Mouse (Mus musculus): ENCODE results near the gene Tmem38a. TPM values are rescaled to one million over a fixed set of nuclear protein-coding genes. Genes with fewer than 3 reads are reported as not detected.

The Tmem38a gene
- 22.0 and 23.1 TPM in 2 replicates for polyA plus RNA-seq (2015; fragmentation: Nextera tagmentation; extraction: Ambion mirVana)

DNA sequence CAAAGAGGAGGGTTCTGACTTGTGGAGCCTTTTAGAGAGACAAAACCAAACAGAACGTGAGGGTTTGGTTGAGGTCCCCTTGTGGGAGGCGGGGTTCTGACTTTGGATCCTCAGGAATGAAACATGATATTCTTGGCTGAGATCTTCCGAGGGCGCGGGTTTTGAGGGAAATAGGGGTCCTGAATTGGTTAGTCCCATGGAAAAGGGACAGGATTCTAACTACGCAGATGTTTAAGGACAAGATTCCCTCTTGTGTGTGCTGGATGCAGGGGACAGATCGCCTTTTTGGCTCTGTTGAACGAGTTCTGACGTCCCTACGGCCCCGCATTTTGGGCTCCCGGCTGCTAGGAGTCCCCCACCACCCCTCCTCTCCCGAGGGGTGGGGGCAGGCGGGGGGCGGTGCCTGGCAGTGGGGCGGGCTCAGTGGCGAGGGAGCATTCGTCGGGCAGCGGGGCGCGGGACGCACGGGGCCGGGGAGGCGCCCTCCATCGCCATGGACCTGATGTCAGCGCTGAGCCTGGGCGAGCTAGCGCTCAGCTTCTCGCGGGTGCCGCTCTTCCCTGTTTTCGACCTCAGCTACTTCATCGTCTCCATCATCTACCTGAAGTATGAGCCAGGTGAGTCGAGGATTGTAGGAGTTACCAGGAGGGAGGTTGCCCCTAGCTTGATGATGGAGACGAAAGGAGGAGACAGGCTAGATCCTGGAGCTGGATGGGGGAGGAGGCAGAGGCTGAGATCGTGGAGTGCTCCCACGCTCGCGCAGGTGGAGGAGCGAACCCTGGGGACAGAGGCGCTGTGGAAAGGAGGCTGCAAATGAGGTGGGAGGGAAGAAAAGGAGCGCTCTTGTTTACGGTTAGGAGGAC lies at the start of gene Tmem38a:
Tmem38a (plus strand) TSS at position 445 of the 863 bp plus-strand sequence.
- H3K36me3 ChIP-seq: peaks cover 29% of the 10 kb centered on the region
- peak within 1 kb of the TSS; percentile 99 for H3K27ac ChIP-seq
- under 1% methylated on average over 43 of the region's 45 CpGs for WGBS
- no peaks in the 10 kb centered on the region for H3K27me3 ChIP-seq
- peak within 1 kb of the TSS; percentile 93 for H3K4me2 ChIP-seq
- peak within 1 kb of the TSS; percentile 68 for H3K4me3 ChIP-seq (replicated peaks)
- H3K9me3 ChIP-seq (replicated peaks): no peaks in the 10 kb centered on the region
- H3K4me1 ChIP-seq: peaks cover 37% of the 10 kb centered on the region
- peak; percentile 40 for ATAC-seq (replicated peaks; ENCODE audit: low FRiP score)
- peak within 1 kb of the TSS; percentile 65 for H3K9ac ChIP-seq

DNA sequence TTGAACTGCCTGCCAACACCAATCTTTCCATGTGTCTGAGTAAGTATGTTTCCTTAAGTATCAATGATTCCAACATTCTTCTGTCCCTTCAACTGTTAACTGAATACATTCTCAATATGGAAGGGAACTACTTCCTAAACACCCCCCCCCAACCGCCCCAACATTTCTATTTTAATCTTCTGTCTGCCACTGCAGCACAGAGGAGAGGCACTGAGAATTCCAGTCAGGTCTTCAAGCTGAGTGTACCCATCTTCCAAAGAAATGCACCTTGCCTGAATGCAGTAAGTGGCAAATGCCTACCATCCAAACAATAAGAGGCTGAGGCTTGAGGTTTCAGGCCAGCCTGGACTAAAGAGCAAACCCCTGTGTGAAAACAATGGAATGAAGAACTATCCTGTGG lies 39.8 kb upstream of the Tmem38a start:
- Histone ChIP-seq H3K4me1 (no peaks in the 10 kb centered on the region), H3K4me2 (no peak overlapping the region), H3K9ac (no peak overlapping the region), H3K4me3 (replicated peaks) (no peak overlapping the region), H3K9me3 (replicated peaks) (no peaks in the 10 kb centered on the region), H3K27me3 (no peaks in the 10 kb centered on the region), H3K36me3 (0 out of 2 replicates have a peak, but pooled peaks cover under 1% of the 10 kb centered on the region), H3K27ac (no peak overlapping the region)
- ATAC-seq (replicated peaks; ENCODE audit: low FRiP score): no peak
- 92% methylated on average over 1 of the region's 1 CpGs for WGBS

DNA sequence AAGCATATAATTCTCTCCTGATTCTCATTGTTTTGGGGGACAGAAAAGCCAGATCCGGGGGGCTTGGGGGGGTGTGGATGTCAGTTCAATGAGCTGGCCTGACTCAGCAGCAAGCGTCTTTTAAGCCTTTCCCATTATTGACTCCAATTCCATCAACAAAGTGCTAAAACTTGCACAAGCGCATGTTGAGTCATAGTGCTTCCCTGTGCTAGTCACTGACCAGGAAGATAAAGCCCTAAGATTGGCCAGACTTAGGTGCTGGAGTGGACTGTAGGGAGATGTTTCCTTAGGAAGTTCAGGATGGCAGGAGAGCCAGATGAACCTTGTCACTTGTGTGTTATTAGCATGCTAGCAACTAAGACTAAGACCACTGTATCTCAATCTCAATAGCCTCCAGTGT lies 37.0 kb upstream of the Tmem38a start:
- no peaks in the 10 kb centered on the region for H3K9me3 ChIP-seq (replicated peaks)
- no peak overlapping the region for H3K4me3 ChIP-seq (replicated peaks)
- H3K27me3 ChIP-seq: no peaks in the 10 kb centered on the region
- no peaks in the 10 kb centered on the region for H3K36me3 ChIP-seq
- H3K9ac ChIP-seq: no peak overlapping the region
- no peak for ATAC-seq (replicated peaks; ENCODE audit: low FRiP score)
- H3K4me2 ChIP-seq: no peak overlapping the region
- no peaks in the 10 kb centered on the region for H3K4me1 ChIP-seq
- H3K27ac ChIP-seq: no peak overlapping the region
- WGBS: 95% methylated on average over 3 of the region's 3 CpGs

- no peak for ATAC-seq (replicated peaks; ENCODE audit: low FRiP score)
- H3K27me3 ChIP-seq: no peaks in the 10 kb centered on the region
- H3K27ac ChIP-seq: no peak overlapping the region
- H3K4me3 ChIP-seq (replicated peaks): no peak overlapping the region
- H3K4me1 ChIP-seq: 0 out of 2 replicates have a peak, but pooled peaks cover 4% of the 10 kb centered on the region
- H3K4me2 ChIP-seq: no peak overlapping the region
- H3K9me3 ChIP-seq (replicated peaks): no peaks in the 10 kb centered on the region
- H3K9ac ChIP-seq: no peak overlapping the region
- H3K36me3 ChIP-seq: peaks cover 8% of the 10 kb centered on the region
Observed at GRCm38 (mm10) chr8:72539234-72539633, 32.6 kb upstream of the Tmem38a start.

DNA sequence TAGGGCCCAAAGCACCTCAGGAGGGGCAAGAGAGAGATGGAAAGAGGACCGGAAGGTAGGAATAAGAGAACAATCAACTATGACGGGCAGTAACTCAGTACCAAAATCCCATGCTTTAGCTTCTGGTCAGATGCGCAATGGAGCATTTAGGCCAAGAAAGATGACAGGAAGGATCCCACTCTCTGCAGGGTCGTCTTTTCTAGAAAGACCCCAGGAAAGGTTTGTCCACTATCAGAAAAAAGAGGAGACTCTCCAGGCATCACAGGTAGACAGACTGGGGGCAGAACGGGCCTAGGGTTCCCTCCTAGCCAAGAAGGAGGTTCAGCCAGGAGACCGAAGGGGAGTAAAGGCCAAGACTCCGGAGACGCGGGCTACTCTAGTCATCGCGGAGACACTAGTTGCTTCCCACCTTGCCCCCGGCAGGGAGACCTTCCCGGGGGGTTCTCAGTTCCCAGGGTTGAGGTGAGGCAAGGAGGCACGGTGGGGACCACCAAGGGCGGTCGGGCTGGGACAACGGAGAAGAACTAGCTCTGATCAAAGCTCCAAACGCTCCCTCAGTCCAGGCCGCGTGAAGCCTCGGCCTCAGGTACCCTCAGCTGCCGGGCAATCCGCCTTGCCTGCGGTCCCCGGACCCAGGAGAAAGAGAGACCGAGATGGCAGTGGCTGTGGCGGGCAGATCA lies 24.6 kb upstream of the Tmem38a start:
- WGBS: 2% methylated on average over 27 of the region's 27 CpGs
- Histone ChIP-seq H3K4me1 (peaks cover 28% of the 10 kb centered on the region), H3K27me3 (no peaks in the 10 kb centered on the region), H3K9me3 (replicated peaks) (no peaks in the 10 kb centered on the region), H3K27ac (peak overlapping the region; percentile 86), H3K9ac (peak overlapping the region; percentile 98), H3K36me3 (peaks cover 32% of the 10 kb centered on the region), H3K4me2 (peak overlapping the region; percentile 91), H3K4me3 (replicated peaks) (peak overlapping the region; percentile 76)
- peak; percentile 7 for ATAC-seq (replicated peaks; ENCODE audit: low FRiP score)

GRCm38 (mm10) chr8:72547802-72548643 lies 23.8 kb upstream of the Tmem38a start, which contains the start of gene Med26:
Gene Med26, minus strand, starts transcription at chr8:72548270.
- peak within 1 kb of the TSS; percentile 98 for H3K27ac ChIP-seq
- no peaks in the 10 kb centered on the region for H3K9me3 ChIP-seq (replicated peaks)
- H3K9ac ChIP-seq: peak within 1 kb of the TSS; percentile 98
- no peaks in the 10 kb centered on the region for H3K27me3 ChIP-seq
- ATAC-seq (replicated peaks; ENCODE audit: low FRiP score): peak; percentile 96
- H3K4me3 ChIP-seq (replicated peaks): peak within 1 kb of the TSS; percentile 76
- H3K36me3 ChIP-seq: peaks cover 38% of the 10 kb centered on the region
- H3K4me2 ChIP-seq: peak within 1 kb of the TSS; percentile 91
- peaks cover 25% of the 10 kb centered on the region for H3K4me1 ChIP-seq
- under 1% methylated on average over 71 of the region's 92 CpGs for WGBS

GRCm38 (mm10) chr8:72548644-72549313 lies 23.1 kb upstream of the Tmem38a start:
- Histone ChIP-seq H3K4me1 (peaks cover 24% of the 10 kb centered on the region), H3K9me3 (replicated peaks) (no peaks in the 10 kb centered on the region), H3K27ac (peak overlapping the region; percentile 98), H3K9ac (peak overlapping the region; percentile 98), H3K36me3 (peaks cover 40% of the 10 kb centered on the region), H3K4me3 (replicated peaks) (peak overlapping the region; percentile 76), H3K27me3 (no peaks in the 10 kb centered on the region), H3K4me2 (peak overlapping the region; percentile 91)
- ATAC-seq (replicated peaks; ENCODE audit: low FRiP score): peak; percentile 82; the same call in 1 of the 2 replicates
- under 1% methylated on average over 42 of the region's 45 CpGs for WGBS

DNA sequence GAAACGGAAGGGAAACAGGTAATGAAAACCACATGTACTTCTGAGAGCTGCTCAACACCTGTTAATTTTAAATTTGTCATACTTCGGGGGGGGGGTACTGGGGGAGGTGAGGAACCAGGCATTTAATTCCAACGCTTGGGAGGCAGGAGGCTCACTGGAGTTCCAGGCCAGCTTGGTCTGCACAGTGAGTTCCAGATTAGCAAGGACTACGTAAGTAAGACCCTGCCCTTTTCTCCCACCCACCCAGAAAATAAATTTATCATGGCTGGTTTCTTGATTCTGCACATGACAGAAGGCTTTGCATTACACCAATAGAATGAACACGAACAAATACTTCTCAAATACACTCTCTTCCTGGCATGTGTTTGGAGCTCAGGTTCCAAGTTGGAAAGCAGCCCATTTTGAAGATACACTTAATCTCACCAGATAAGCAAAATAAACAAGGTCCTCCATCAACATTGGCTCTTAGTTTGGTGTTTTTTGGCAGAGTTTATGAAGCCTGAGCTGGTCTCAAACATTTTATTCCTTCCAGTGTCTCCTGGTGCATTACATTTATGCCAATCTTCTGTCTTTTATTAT lies 22.5 kb upstream of the Tmem38a start:
- H3K27ac ChIP-seq: peak overlapping the region; percentile 98
- H3K4me2 ChIP-seq: peak overlapping the region; percentile 91
- peaks cover 37% of the 10 kb centered on the region for H3K36me3 ChIP-seq
- H3K9me3 ChIP-seq (replicated peaks): no peaks in the 10 kb centered on the region
- 13% methylated on average over 5 of the region's 5 CpGs for WGBS
- ATAC-seq (replicated peaks; ENCODE audit: low FRiP score): no peak
- no peaks in the 10 kb centered on the region for H3K27me3 ChIP-seq
- peak overlapping the region; percentile 98 for H3K9ac ChIP-seq
- H3K4me3 ChIP-seq (replicated peaks): peak overlapping the region; percentile 76
- peaks cover 24% of the 10 kb centered on the region for H3K4me1 ChIP-seq

GRCm38 (mm10) chr8:72555770-72556169 lies 16.1 kb upstream of the Tmem38a start:
- WGBS: 65% methylated on average over 4 of the region's 4 CpGs

DNA sequence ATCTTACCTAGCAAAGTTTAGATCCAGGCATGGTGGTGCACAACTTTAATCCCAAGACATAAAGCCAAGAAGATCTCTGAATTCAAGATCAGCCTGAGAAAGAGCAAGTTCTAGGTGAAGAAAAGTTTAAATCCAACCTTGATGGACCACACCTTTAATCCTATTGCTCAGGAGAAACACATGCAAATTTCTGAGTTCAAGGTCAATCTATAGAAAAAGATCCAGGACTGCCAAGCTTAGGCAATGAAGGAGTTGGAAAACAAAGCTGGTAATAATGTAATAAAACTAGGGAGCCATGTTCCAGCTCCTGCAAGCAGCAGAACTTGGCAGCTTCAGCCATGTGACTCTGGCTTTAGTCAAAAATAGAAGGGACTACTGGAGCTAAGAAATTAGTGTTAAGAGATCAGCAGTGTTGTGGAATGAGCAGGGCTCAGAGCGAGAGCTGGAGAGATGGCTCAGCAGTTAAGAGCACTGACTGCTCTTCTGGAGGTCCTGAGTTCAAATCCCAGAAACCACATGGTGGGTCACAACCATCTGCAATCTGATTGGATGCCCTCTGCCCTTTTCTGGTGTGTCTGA lies 10.7 kb upstream of the Tmem38a start:
- ATAC-seq (replicated peaks; ENCODE audit: low FRiP score): no peak
- 81% methylated on average over 1 of the region's 1 CpGs for WGBS
- Histone ChIP-seq H3K4me3 (replicated peaks) (no peak overlapping the region), H3K27ac (no peak overlapping the region), H3K36me3 (peaks cover 70% of the 10 kb centered on the region), H3K27me3 (no peaks in the 10 kb centered on the region), H3K4me1 (no peaks in the 10 kb centered on the region), H3K4me2 (no peak overlapping the region), H3K9me3 (replicated peaks) (no peaks in the 10 kb centered on the region), H3K9ac (no peak overlapping the region)

More at GRCm38 (mm10) chr8:72555770-72556169, 16.1 kb upstream of the Tmem38a start:
- H3K27me3 ChIP-seq: no peaks in the 10 kb centered on the region
- H3K4me1 ChIP-seq: no peaks in the 10 kb centered on the region
- ATAC-seq (replicated peaks; ENCODE audit: low FRiP score): no peak
- no peak overlapping the region for H3K27ac ChIP-seq
- no peak overlapping the region for H3K9ac ChIP-seq
- H3K9me3 ChIP-seq (replicated peaks): no peaks in the 10 kb centered on the region
- H3K4me3 ChIP-seq (replicated peaks): no peak overlapping the region
- H3K4me2 ChIP-seq: no peak overlapping the region
- peaks cover 53% of the 10 kb centered on the region for H3K36me3 ChIP-seq

Measured in kidney, embryonic 15.5 days (tissue).